Mouse (Mus musculus): ENCODE results near the gene 2900011O08Rik. TPM values are rescaled to one million over a fixed set of nuclear protein-coding genes. Genes with fewer than 3 reads are reported as not detected.
"Not testable (repeated sequence)": the region's sequence is repeated elsewhere in the genome, so short reads cannot be mapped to it uniquely, and the experiment has no call there.

2900011O08Rik gene
- polyA plus RNA-seq, 1 experiment from 2014 or later = 0.13 TPM

GRCm38 (mm10) chr16:14068701-14069100, 82.3 kb downstream of the 2900011O08Rik start:
- not testable (repeated sequence) for H3K27me3 ChIP-seq (ENCODE audit: control insufficient read depth, insufficient read depth, low read depth, low read length); H3K4me1 ChIP-seq (ENCODE audit: control insufficient read depth, low read depth, low read length); H3K36me3 ChIP-seq (ENCODE audit: control insufficient read depth, insufficient read depth); H3K9me3 ChIP-seq (replicated peaks; ENCODE audit: control insufficient read depth, low read length); H3K4me2 ChIP-seq (ENCODE audit: low read depth, low read length); H3K9ac ChIP-seq (ENCODE audit: low read depth, low read length); ATAC-seq (ENCODE audit: low read depth); H3K4me3 ChIP-seq (ENCODE audit: low read depth, low read length); H3K27ac ChIP-seq (ENCODE audit: low read length)
- WGBS (ENCODE audit: insufficient replicate concordance) = 47% methylated on average over 2 of the region's 2 CpGs

DNA sequence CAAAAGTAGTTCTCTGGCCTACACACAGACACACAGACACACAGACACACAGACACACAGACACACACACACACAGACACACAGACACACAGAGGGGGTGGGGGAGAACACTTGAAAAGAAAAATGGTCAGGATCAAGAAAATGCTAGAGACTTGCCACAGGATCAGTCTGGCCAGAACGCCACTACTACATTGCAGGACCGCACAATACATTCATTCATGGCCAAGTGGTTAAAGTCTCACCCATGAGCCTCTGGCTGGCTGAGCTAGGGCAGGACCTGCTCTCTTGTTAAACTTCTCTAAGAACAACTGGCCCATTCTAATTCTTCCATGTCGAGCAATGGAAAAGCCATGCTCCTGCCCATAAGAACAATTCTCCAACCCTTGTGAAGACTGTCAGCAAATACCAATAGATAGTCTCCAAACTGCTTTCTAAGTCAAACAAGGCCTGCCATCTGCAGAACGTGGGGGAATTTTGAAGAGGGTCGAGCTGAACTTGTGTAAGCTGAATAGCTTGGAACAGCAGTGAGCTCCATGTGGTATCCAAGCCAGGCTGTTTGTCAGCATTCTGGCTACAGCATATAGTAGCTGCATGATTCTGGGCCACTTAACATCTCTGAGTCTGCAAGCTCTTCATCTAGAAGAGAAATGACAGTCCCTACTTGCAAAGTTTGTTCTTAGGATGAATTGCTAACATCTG, 84.2 kb downstream of the 2900011O08Rik start:
- H3K9ac ChIP-seq (ENCODE audit: low read depth, low read length) = no peak overlapping the region
- no peaks in the 10 kb centered on the region for H3K9me3 ChIP-seq (replicated peaks; ENCODE audit: control insufficient read depth, low read length)
- H3K27ac ChIP-seq (ENCODE audit: low read length) = no peak overlapping the region
- ATAC-seq (ENCODE audit: low read depth) = no peak
- no peaks in the 10 kb centered on the region for H3K4me1 ChIP-seq (ENCODE audit: control insufficient read depth, low read depth, low read length)
- H3K36me3 ChIP-seq (ENCODE audit: control insufficient read depth, insufficient read depth) = no peaks in the 10 kb centered on the region
- no peak overlapping the region for H3K4me3 ChIP-seq (ENCODE audit: low read depth, low read length)
- 56% methylated on average over 5 of the region's 5 CpGs for WGBS (ENCODE audit: insufficient replicate concordance)
- no peaks in the 10 kb centered on the region for H3K27me3 ChIP-seq (ENCODE audit: control insufficient read depth, insufficient read depth, low read depth, low read length)
- no peak overlapping the region for H3K4me2 ChIP-seq (ENCODE audit: low read depth, low read length)

DNA sequence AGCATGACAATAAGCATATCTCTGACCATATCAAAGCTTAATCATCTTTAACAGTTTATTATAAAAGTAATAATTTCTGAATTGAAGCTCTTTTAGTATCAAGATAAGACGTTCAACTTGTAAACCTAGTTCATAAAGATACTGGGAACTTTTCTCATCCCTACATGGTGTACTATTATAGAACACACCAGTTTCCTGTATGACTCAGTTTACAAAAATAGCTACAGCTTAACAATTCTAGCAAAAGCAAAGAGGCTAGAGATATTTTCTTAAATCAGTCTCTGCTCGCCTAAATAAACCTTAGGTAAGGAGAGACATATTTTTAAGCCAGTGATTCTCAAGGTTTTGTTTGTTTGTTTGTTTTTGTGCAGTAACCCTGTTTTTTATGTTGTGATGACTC, 96.5 kb downstream of the 2900011O08Rik start:
- ATAC-seq (ENCODE audit: low read depth) = no peak
- WGBS (ENCODE audit: insufficient replicate concordance) = 44% methylated on average over 2 of the region's 2 CpGs

GRCm38 (mm10) chr16:14088249-14088648, 101.8 kb downstream of the 2900011O08Rik start:
- Histone ChIP-seq H3K36me3 (ENCODE audit: control insufficient read depth, insufficient read depth) (no peaks in the 10 kb centered on the region), H3K4me3 (ENCODE audit: low read depth, low read length) (no peak overlapping the region), H3K4me1 (ENCODE audit: control insufficient read depth, low read depth, low read length) (no peaks in the 10 kb centered on the region), H3K9ac (ENCODE audit: low read depth, low read length) (no peak overlapping the region), H3K9me3 (replicated peaks; ENCODE audit: control insufficient read depth, low read length) (no peaks in the 10 kb centered on the region), H3K27ac (ENCODE audit: low read length) (no peak overlapping the region), H3K4me2 (ENCODE audit: low read depth, low read length) (no peak overlapping the region), H3K27me3 (ENCODE audit: control insufficient read depth, insufficient read depth, low read depth, low read length) (no peaks in the 10 kb centered on the region)
- WGBS (ENCODE audit: insufficient replicate concordance) = 14% methylated on average over 3 of the region's 3 CpGs
- ATAC-seq (ENCODE audit: low read depth) = no peak; the same call in 1 of the 2 replicates

More for the DNA sequence above, 96.5 kb downstream of the 2900011O08Rik start:
- no peak overlapping the region for H3K4me2 ChIP-seq (ENCODE audit: low read depth, low read length)
- no peak overlapping the region for H3K27ac ChIP-seq (ENCODE audit: low read length)
- no peaks in the 10 kb centered on the region for H3K9me3 ChIP-seq (replicated peaks; ENCODE audit: control insufficient read depth, low read length)
- no peak overlapping the region for H3K9ac ChIP-seq (ENCODE audit: low read depth, low read length)
- H3K4me1 ChIP-seq (ENCODE audit: control insufficient read depth, low read depth, low read length) = no peaks in the 10 kb centered on the region
- no peaks in the 10 kb centered on the region for H3K27me3 ChIP-seq (ENCODE audit: control insufficient read depth, insufficient read depth, low read depth, low read length)
- H3K4me3 ChIP-seq (ENCODE audit: low read depth, low read length) = no peak overlapping the region
- no peaks in the 10 kb centered on the region for H3K36me3 ChIP-seq (ENCODE audit: control insufficient read depth, insufficient read depth)

- no peaks in the 10 kb centered on the region for H3K4me1 ChIP-seq (ENCODE audit: control insufficient read depth, low read depth, low read length)
- H3K4me3 ChIP-seq (ENCODE audit: low read depth, low read length) = no peak overlapping the region
- no peak overlapping the region for H3K27ac ChIP-seq (ENCODE audit: low read length)
- WGBS (ENCODE audit: insufficient replicate concordance) = 65% methylated on average over 3 of the region's 3 CpGs
- H3K36me3 ChIP-seq (ENCODE audit: control insufficient read depth, insufficient read depth) = no peaks in the 10 kb centered on the region
- H3K9me3 ChIP-seq (replicated peaks; ENCODE audit: control insufficient read depth, low read length) = no peaks in the 10 kb centered on the region
- no peak overlapping the region for H3K9ac ChIP-seq (ENCODE audit: low read depth, low read length)
- H3K4me2 ChIP-seq (ENCODE audit: low read depth, low read length) = no peak overlapping the region
- no peak for ATAC-seq (ENCODE audit: low read depth)
- no peaks in the 10 kb centered on the region for H3K27me3 ChIP-seq (ENCODE audit: control insufficient read depth, insufficient read depth, low read depth, low read length)
Observed at GRCm38 (mm10) chr16:14089296-14089695, 102.9 kb downstream of the 2900011O08Rik start.

DNA sequence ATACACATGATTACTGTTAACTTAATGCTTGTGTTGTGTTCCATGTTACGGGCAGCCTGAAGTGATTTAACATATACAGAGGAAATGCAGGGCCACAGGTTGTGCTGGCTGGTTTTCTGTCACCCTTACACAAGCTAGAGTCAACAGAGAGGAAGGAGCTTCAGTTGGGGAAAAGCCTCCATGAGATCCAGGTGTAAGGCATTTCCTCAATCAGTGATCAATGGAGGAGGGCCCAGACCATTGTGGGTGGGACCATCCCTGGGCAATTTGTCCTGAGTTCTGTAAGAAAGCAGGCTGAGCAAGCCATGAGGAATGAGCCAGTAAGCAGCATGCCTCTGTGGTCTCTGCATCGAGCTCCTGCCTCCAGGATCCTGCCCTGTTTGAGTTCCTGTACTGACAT, 105.4 kb downstream of the 2900011O08Rik start:
- ATAC-seq (ENCODE audit: low read depth) = no peak
- H3K9ac ChIP-seq (ENCODE audit: low read depth, low read length) = no peak overlapping the region
- no peak overlapping the region for H3K27ac ChIP-seq (ENCODE audit: low read length)
- H3K4me3 ChIP-seq (ENCODE audit: low read depth, low read length) = no peak overlapping the region
- no peaks in the 10 kb centered on the region for H3K4me1 ChIP-seq (ENCODE audit: control insufficient read depth, low read depth, low read length)
- no peak overlapping the region for H3K4me2 ChIP-seq (ENCODE audit: low read depth, low read length)
- H3K36me3 ChIP-seq (ENCODE audit: control insufficient read depth, insufficient read depth) = no peaks in the 10 kb centered on the region
- H3K27me3 ChIP-seq (ENCODE audit: control insufficient read depth, insufficient read depth, low read depth, low read length) = no peaks in the 10 kb centered on the region
- WGBS (ENCODE audit: insufficient replicate concordance) = 52% methylated on average over 2 of the region's 2 CpGs
- H3K9me3 ChIP-seq (replicated peaks; ENCODE audit: control insufficient read depth, low read length) = no peaks in the 10 kb centered on the region

DNA sequence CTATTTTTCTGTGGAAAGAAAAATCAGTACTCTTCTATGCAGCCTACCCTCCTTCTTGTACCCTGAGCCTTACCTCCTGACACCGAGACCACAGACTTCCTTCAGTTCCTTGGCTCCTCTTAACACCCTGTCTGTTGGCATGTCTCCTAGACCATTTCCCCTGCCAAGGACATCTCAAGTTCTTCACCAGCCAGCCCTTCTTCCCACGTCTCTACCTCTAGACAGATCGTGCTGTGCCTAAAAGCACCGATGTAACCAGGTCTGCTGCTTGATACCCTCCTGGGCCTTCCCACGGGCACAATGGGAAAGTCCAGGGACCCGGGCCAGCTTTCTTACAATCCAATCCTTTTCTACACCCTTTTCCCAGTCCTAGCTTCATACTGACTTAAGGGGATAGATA, 119.5 kb downstream of the 2900011O08Rik start:
- Histone ChIP-seq H3K9me3 (replicated peaks; ENCODE audit: control insufficient read depth, low read length) (no peaks in the 10 kb centered on the region), H3K4me1 (ENCODE audit: control insufficient read depth, low read depth, low read length) (no peaks in the 10 kb centered on the region), H3K27ac (ENCODE audit: low read length) (no peak overlapping the region), H3K9ac (ENCODE audit: low read depth, low read length) (no peak overlapping the region), H3K4me3 (ENCODE audit: low read depth, low read length) (no peak overlapping the region), H3K36me3 (ENCODE audit: control insufficient read depth, insufficient read depth) (0 out of 2 replicates have a peak, but pooled peaks cover 2% of the 10 kb centered on the region), H3K27me3 (ENCODE audit: control insufficient read depth, insufficient read depth, low read depth, low read length) (no peaks in the 10 kb centered on the region), H3K4me2 (ENCODE audit: low read depth, low read length) (no peak overlapping the region)
- 64% methylated on average over 6 of the region's 6 CpGs for WGBS (ENCODE audit: insufficient replicate concordance)
- ATAC-seq (ENCODE audit: low read depth) = no peak

- 36% methylated on average over 3 of the region's 3 CpGs for WGBS (ENCODE audit: insufficient replicate concordance)
- ATAC-seq (ENCODE audit: low read depth) = no peak
- peaks cover 10% of the 10 kb centered on the region for H3K36me3 ChIP-seq (ENCODE audit: control insufficient read depth, insufficient read depth)
Observed at GRCm38 (mm10) chr16:14109651-14110230, 123.3 kb downstream of the 2900011O08Rik start.

GRCm38 (mm10) chr16:14110922-14111321, 124.5 kb downstream of the 2900011O08Rik start:
- H3K4me3 ChIP-seq (ENCODE audit: low read depth, low read length) = no peak overlapping the region
- H3K36me3 ChIP-seq (ENCODE audit: control insufficient read depth, insufficient read depth) = peaks cover 10% of the 10 kb centered on the region
- no peak overlapping the region for H3K9ac ChIP-seq (ENCODE audit: low read depth, low read length)

More at GRCm38 (mm10) chr16:14109651-14110230, 123.3 kb downstream of the 2900011O08Rik start:
- no peak overlapping the region for H3K4me2 ChIP-seq (ENCODE audit: low read depth, low read length)
- H3K9ac ChIP-seq (ENCODE audit: low read depth, low read length) = no peak overlapping the region
- no peak overlapping the region for H3K27ac ChIP-seq (ENCODE audit: low read length)
- H3K4me1 ChIP-seq (ENCODE audit: control insufficient read depth, low read depth, low read length) = no peaks in the 10 kb centered on the region
- no peaks in the 10 kb centered on the region for H3K9me3 ChIP-seq (replicated peaks; ENCODE audit: control insufficient read depth, low read length)
- H3K27me3 ChIP-seq (ENCODE audit: control insufficient read depth, insufficient read depth, low read depth, low read length) = no peaks in the 10 kb centered on the region
- H3K4me3 ChIP-seq (ENCODE audit: low read depth, low read length) = no peak overlapping the region

More at GRCm38 (mm10) chr16:14110922-14111321, 124.5 kb downstream of the 2900011O08Rik start:
- Histone ChIP-seq H3K27ac (ENCODE audit: low read length) (no peak overlapping the region), H3K4me1 (ENCODE audit: control insufficient read depth, low read depth, low read length) (no peaks in the 10 kb centered on the region), H3K4me2 (ENCODE audit: low read depth, low read length) (no peak overlapping the region), H3K9me3 (replicated peaks; ENCODE audit: control insufficient read depth, low read length) (no peaks in the 10 kb centered on the region), H3K27me3 (ENCODE audit: control insufficient read depth, insufficient read depth, low read depth, low read length) (no peaks in the 10 kb centered on the region)
- WGBS (ENCODE audit: insufficient replicate concordance) = 39% methylated on average over 2 of the region's 2 CpGs
- no peak for ATAC-seq (ENCODE audit: low read depth)
